Mouse (Mus musculus) stomach, embryonic 15.5 days (tissue): ENCODE measurements around the gene Hdgfl2. TPM values are rescaled to one million over a fixed set of nuclear protein-coding genes. Genes with fewer than 3 reads are reported as not detected.
"Not testable (repeated sequence)": the region's sequence is repeated elsewhere in the genome, so short reads cannot be mapped to it uniquely, and the experiment has no call there.

Source experiments
- ATAC-seq: fragments of 200-750 bp; cut with Nextera tagmentation; 2 replicates; pipeline ENCODE4 v1.8.0; 2017; ENCODE audit warnings: low read depth, moderate number of reproducible peaks, moderate TSS enrichment; ENCODE audit not compliant: insufficient read depth, low FRiP score
- H3K27ac ChIP-seq: fragments of 300-500 bp; sonication (generic); 2 replicates; pipeline ENCODE4 v1.5.1; 2015; ENCODE audit warnings: mild to moderate bottlenecking, inconsistent platforms
- H3K27me3 ChIP-seq: fragments of 300-500 bp; sonication (generic); replicated peaks from 2 replicates; pipeline ENCODE4 v1.6.1; 2015; ENCODE audit warnings: inconsistent platforms
- H3K36me3 ChIP-seq: fragments of 300-500 bp; sonication (generic); 2 replicates; pipeline ENCODE4 v1.6.1; 2015; ENCODE audit warnings: inconsistent platforms
- H3K4me1 ChIP-seq: fragments of 300-500 bp; sonication (generic); 2 replicates; pipeline ENCODE4 v1.6.1; 2015; ENCODE audit warnings: inconsistent platforms
- H3K4me2 ChIP-seq: fragments of 300-500 bp; sonication (generic); 2 replicates; pipeline ENCODE4 v1.6.1; 2015; ENCODE audit warnings: mild to moderate bottlenecking, inconsistent platforms
- H3K4me3 ChIP-seq: fragments of 300-500 bp; sonication (generic); replicated peaks from 2 replicates; pipeline ENCODE4 v1.5.1; 2015; ENCODE audit warnings: inconsistent platforms
- H3K9ac ChIP-seq: fragments of 300-500 bp; sonication (generic); 2 replicates; pipeline ENCODE4 v1.6.1; 2015; ENCODE audit warnings: inconsistent platforms
- H3K9me3 ChIP-seq: fragments of 300-500 bp; sonication (generic); 2 replicates; pipeline ENCODE4 v1.6.1; 2016; ENCODE audit warnings: inconsistent platforms
- WGBS: fragments of 180-500 bp; shearing (Covaris S2); methylation state at CpG from one replicate; pipeline ENCODE4 v1.1.7; 2015; 5-methylcytosine and 5-hydroxymethylcytosine counted together
- polyA plus RNA-seq: library from polyadenylated mRNA; unstranded; fragments of >200 nt; fragmentation: Nextera tagmentation; extraction: Ambion mirVana; gene quantifications from 2 replicates; pipeline ENCODE4 v1.2.1, GENCODE M21; 2015

Hdgfl2 gene
- polyA plus RNA-seq, 1 experiment from 2014 or later, result 103 TPM

DNA sequence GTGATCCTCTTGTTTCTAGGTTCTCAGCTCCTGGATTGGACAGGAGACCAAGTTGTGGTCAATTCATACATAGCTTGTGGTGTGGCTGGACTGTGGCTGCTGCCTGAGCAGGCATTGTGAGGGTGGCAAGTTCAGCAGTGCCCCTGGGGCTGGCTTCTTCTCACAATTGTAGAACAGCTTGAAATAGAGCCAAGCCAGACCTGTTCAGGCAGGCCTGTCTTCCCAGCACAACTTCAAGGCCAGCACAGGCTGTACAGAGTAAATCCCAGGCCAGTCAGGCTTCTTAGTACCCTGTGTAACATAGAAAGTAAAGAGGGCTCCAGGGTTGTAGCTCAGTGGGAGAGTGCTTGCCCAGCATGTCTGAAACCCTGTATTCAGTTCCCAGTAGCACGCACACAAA, 13.4 kb downstream of the Hdgfl2 start:
- no peak overlapping the region for H3K4me3 ChIP-seq
- no peak overlapping the region for H3K4me2 ChIP-seq
- no peaks in the 10 kb centered on the region for H3K9me3 ChIP-seq
- H3K27ac ChIP-seq, result peak overlapping the region; percentile 31
- no peak for ATAC-seq
- no peaks in the 10 kb centered on the region for H3K4me1 ChIP-seq
- WGBS, result 83% methylated on average over 1 of the region's 1 CpGs
- H3K27me3 ChIP-seq, result no peaks in the 10 kb centered on the region
- no peak overlapping the region for H3K9ac ChIP-seq
- H3K36me3 ChIP-seq, result peaks cover 21% of the 10 kb centered on the region

DNA sequence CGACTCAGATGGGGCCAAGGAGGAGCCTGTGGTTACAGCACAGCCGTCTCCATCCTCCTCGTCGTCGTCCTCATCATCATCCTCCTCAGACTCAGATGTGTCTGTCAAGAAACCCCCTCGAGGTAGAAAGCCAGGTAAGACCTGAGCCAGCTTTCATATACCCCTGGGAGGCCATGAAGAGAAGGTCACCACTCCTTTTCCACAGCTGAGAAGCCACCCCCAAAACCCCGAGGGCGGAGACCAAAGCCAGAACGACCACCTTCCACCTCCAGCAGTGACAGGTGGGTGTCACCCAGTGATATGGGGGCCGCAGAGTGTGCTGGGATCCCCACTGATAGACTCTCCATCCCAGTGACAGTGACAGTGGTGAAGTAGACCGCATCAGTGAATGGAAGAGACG, 17.4 kb downstream of the Hdgfl2 start:
- H3K4me3 ChIP-seq, result no peak overlapping the region
- no peak overlapping the region for H3K27ac ChIP-seq
- peaks cover 55% of the 10 kb centered on the region for H3K36me3 ChIP-seq
- no peak overlapping the region for H3K9ac ChIP-seq
- H3K9me3 ChIP-seq, result no peaks in the 10 kb centered on the region
- ATAC-seq, result no peak
- no peak overlapping the region for H3K4me2 ChIP-seq
- 90% methylated on average over 12 of the region's 12 CpGs for WGBS
- H3K4me1 ChIP-seq, result no peaks in the 10 kb centered on the region
- no peaks in the 10 kb centered on the region for H3K27me3 ChIP-seq

DNA sequence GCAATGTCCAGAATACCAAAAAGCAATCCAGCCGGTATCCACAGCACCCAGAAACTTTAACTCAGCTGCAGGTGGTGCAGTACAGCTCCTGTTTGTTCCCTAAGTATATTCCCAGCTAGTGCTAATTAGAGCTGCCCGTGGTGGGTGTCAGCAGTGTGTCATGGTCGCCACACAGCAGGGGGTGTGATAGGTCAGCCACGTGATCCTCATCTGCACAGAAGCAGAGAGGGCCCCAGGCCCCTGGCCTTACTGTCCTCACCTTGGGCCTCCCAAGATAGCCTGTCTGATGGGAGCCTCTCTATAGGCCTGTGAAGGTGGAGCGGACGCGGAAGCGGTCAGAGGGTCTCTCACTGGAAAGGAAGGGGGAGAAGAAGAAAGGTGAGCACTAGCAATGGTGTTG, 18.7 kb downstream of the Hdgfl2 start:
- no peak for ATAC-seq
- Histone ChIP-seq H3K27me3 (no peaks in the 10 kb centered on the region), H3K4me3 (no peak overlapping the region), H3K9ac (no peak overlapping the region), H3K4me1 (no peaks in the 10 kb centered on the region), H3K36me3 (peaks cover 66% of the 10 kb centered on the region), H3K9me3 (no peaks in the 10 kb centered on the region), H3K4me2 (no peak overlapping the region), H3K27ac (no peak overlapping the region)
- 93% methylated on average over 8 of the region's 8 CpGs for WGBS

DNA sequence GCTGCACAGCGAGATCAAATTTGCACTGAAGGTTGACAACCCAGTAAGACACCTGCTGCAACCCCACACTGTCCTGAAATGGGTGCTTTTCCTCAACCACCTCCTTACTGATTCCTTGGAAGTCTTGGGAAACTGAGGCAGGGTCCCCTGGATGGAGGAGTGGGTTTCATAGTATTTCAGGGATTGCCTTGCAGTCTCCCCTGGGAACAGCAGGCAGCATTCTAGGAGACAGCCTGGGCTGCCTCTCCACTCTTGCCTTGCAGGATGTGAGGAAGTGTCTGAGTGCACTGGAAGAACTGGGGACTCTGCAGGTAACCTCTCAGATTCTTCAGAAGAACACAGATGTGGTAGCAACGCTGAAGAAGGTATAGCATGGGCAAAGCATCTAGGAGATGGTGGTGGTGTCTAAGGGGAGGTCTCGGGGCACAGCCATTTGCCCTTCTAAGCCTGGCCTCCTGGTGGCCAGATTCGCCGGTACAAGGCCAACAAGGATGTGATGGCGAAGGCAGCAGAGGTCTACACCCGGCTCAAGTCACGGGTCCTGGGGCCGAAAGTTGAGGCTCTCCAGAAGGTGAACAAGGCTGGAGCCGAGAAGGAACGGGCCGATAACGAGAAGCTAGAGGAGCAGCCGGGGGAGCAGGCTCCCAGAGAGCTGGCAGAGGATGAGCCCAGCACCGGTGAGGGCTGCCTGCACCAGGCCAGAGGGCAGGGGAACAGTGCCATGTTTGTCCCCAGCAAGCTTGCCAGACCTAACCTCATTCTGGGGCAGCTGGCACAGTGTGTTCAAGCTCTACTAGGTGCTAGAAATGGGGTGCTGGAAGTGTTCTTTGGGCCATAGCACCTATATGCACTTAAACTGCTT, 19.5 kb downstream of the Hdgfl2 start:
- 88% methylated on average over 15 of the region's 15 CpGs for WGBS

DNA sequence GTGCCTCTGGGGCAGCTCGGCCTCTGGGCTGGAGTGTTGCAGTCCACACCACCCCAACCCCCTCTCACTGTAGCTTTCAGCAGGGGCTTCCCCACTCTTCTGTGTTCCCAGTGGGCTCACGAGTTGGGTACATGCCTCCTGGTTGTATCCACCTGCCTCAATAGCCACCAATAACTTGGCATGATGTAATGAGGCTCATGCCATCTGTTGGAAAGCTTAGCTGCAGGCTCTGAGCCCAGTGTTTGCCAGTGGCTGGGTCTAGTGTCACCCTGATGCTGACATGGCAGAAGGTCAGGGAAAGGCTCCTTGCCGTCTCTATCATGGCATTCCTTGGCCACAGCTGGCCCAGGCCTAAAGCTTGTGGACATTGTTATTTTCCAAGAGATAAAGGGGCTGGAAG, 21.4 kb downstream of the Hdgfl2 start:
- H3K4me3 ChIP-seq, result no peak overlapping the region
- H3K4me2 ChIP-seq, result no peak overlapping the region
- no peak for ATAC-seq
- peaks cover 70% of the 10 kb centered on the region for H3K36me3 ChIP-seq
- no peaks in the 10 kb centered on the region for H3K27me3 ChIP-seq
- no peaks in the 10 kb centered on the region for H3K4me1 ChIP-seq
- no peaks in the 10 kb centered on the region for H3K9me3 ChIP-seq
- no peak overlapping the region for H3K27ac ChIP-seq
- no peak overlapping the region for H3K9ac ChIP-seq
- 85% methylated on average over 3 of the region's 3 CpGs for WGBS

More for the DNA sequence above, 19.5 kb downstream of the Hdgfl2 start:
- H3K27me3 ChIP-seq, result no peaks in the 10 kb centered on the region
- no peak overlapping the region for H3K9ac ChIP-seq
- no peak overlapping the region for H3K4me3 ChIP-seq
- no peak for ATAC-seq
- no peak overlapping the region for H3K27ac ChIP-seq
- H3K4me2 ChIP-seq, result no peak overlapping the region
- H3K36me3 ChIP-seq, result peaks cover 70% of the 10 kb centered on the region
- no peaks in the 10 kb centered on the region for H3K4me1 ChIP-seq
- H3K9me3 ChIP-seq, result no peaks in the 10 kb centered on the region

DNA sequence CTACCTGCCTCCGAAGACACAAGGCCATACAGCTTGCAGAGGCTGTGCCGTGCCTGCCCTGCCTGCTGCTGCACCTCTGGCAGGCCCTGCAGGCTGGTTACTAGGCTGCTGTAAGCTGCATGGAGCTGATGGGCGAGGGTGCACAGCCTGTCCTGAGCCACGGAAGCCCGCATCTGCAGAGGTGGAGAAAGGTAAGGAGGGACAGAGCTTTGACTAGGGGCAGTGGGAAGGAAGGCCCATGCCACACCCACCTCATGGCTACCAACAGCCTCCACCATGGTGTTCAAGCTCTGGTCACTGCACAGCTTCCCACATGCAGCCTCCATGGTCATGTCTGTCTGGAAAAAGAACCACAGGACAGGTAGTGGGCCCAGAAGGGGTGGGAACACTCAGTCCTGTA, 22.7 kb downstream of the Hdgfl2 start:
- no peak overlapping the region for H3K4me3 ChIP-seq
- no peak overlapping the region for H3K27ac ChIP-seq
- H3K4me2 ChIP-seq, result no peak overlapping the region
- 89% methylated on average over 5 of the region's 5 CpGs for WGBS
- no peak overlapping the region for H3K9ac ChIP-seq
- no peaks in the 10 kb centered on the region for H3K4me1 ChIP-seq
- no peaks in the 10 kb centered on the region for H3K27me3 ChIP-seq
- H3K9me3 ChIP-seq, result no peaks in the 10 kb centered on the region
- ATAC-seq, result no peak
- peaks cover 59% of the 10 kb centered on the region for H3K36me3 ChIP-seq

DNA sequence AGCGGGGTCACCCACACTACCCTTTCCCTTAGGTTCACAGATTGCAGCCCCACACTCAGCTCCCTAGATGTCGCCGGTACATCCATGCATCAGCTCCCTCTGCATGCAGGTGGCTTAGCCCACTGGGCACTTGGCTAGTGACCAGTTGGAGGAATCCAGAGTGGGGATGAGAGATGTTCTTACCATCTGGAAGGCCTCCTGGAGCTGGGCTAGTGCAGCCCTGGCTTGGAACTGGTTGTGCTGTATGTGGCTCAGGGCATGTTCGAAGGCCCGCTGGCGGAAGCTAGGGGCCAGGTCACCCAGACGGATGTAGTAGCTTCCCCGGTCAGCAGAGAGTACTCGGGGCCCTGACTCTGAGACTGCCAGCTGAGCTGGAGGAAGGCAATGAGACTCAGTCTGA, 23.5 kb downstream of the Hdgfl2 start:
- ATAC-seq, result no peak
- 93% methylated on average over 9 of the region's 9 CpGs for WGBS
- Histone ChIP-seq H3K4me2 (no peak overlapping the region), H3K9me3 (no peaks in the 10 kb centered on the region), H3K27me3 (no peaks in the 10 kb centered on the region), H3K9ac (no peak overlapping the region), H3K4me1 (no peaks in the 10 kb centered on the region), H3K36me3 (peaks cover 51% of the 10 kb centered on the region), H3K27ac (no peak overlapping the region), H3K4me3 (no peak overlapping the region)

DNA sequence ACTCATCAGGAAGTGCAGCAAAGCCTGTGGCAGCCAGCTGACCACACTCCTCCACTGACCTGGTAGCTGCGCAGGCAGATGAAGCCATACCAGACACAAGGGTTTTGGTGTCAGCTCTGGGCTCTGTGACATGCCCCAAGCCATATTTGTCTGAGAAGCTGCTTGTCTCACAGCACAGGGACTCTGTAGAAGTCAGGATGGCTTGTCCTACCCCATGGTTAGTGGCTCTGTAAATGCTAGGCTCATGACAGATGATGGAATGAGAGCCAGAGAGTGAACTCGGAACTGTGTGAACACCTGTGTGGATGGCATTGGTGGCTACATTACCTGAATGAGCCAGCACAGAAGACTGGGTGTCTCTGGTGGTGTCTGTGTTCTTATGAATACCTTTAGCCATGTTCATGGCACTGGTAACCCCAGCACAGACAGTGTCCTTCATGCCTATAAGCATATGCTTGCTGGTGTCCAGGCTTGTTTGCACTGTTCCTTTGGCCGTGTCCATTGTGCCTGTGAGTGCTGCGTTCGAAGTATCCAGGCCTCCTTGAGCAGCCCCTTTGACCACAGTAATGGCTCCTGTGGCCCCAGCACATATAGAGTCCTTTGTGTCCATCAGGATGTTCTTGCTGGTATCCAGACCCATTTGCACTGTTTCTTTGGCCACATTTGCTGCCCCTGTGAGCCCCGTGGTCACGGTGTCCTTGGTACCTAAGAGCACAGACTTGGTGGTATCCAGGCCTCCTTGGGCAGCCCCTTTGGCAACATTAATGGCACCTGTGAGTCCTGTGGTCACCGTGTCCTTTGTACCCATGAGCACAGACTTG, 24.2 kb downstream of the Hdgfl2 start:
- H3K4me1 ChIP-seq, result no peaks in the 10 kb centered on the region
- H3K4me2 ChIP-seq, result no peak overlapping the region
- H3K9me3 ChIP-seq, result no peaks in the 10 kb centered on the region
- no peak overlapping the region for H3K9ac ChIP-seq
- no peak for ATAC-seq
- H3K36me3 ChIP-seq, result peaks cover 44% of the 10 kb centered on the region
- no peak overlapping the region for H3K27ac ChIP-seq
- 92% methylated on average over 8 of the region's 8 CpGs for WGBS
- H3K27me3 ChIP-seq, result no peaks in the 10 kb centered on the region
- H3K4me3 ChIP-seq, result no peak overlapping the region

DNA sequence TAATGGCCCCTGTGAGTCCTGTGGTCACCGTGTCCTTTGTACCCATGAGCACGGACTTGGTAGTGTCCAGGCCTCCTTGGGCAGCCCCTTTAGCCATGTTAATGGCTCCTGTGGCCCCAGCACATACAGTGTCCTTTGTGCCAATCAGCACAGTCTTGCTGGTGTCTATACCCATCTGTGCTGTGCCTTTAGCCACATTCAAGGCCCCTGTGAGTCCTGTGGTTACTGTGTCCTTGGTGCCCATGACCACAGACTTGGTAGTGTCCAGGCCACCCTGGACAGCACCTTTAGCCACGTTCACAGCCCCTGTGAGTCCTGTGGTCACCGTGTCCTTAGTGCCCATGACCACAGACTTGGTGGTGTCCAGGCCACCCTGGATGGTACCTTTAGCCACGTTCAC, 25.4 kb downstream of the Hdgfl2 start:
- H3K4me3 ChIP-seq, H3K4me2 ChIP-seq, H3K4me1 ChIP-seq, H3K27ac ChIP-seq, H3K9me3 ChIP-seq, H3K27me3 ChIP-seq, H3K9ac ChIP-seq, ATAC-seq: not testable (repeated sequence)
- 98% methylated on average over 4 of the region's 5 CpGs for WGBS
- H3K36me3 ChIP-seq, result peaks cover 37% of the 10 kb centered on the region

DNA sequence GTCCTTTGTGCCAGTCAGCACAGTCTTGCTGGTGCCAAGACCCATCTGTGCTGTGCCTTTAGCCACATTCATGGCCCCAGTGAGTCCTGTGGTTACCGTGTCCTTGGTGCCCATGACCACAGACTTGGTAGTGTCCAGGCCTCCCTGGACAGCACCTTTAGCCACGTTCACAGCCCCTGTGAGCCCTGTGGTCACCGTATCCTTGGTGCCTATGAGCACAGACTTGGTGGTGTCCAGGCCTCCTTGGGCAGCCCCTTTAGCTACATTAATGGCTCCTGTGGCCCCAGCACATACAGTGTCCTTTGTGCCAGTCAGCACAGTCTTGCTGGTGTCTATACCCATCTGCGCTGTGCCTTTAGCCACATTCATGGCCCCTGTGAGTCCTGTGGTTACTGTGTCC, 27.0 kb downstream of the Hdgfl2 start:
- not testable (repeated sequence) for ATAC-seq, H3K4me2 ChIP-seq, H3K27me3 ChIP-seq, H3K9me3 ChIP-seq, H3K4me1 ChIP-seq, H3K4me3 ChIP-seq, H3K27ac ChIP-seq, H3K9ac ChIP-seq
- 91% methylated on average over 4 of the region's 4 CpGs for WGBS
- H3K36me3 ChIP-seq, result peaks cover 21% of the 10 kb centered on the region

DNA sequence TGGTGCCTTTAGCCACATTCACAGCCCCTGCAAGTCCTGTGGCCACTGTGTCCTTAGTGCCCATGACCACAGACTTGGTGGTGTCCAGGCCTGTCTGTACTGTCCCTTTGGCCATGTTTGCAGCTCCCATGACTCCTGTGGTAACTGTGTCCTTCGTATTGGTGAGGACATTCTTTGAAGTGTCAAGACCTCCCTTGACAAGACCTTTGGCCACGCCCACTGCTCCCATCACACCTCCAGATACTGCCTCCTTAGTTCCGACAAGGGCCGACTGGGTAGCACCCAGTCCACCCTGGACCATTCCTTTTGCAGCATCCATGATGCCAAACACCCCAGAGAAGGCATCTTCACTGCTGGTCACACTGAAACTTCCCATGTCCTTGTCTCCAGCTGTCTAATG, 27.5 kb downstream of the Hdgfl2 start:
- H3K27ac ChIP-seq, result no peak overlapping the region
- H3K9ac ChIP-seq, result no peak overlapping the region
- no peaks in the 10 kb centered on the region for H3K27me3 ChIP-seq
- H3K4me2 ChIP-seq, result no peak overlapping the region
- no peak overlapping the region for H3K4me3 ChIP-seq
- no peaks in the 10 kb centered on the region for H3K4me1 ChIP-seq
- 69% methylated on average over 4 of the region's 4 CpGs for WGBS
- peaks cover 17% of the 10 kb centered on the region for H3K36me3 ChIP-seq
- no peak for ATAC-seq
- H3K9me3 ChIP-seq, result no peaks in the 10 kb centered on the region

DNA sequence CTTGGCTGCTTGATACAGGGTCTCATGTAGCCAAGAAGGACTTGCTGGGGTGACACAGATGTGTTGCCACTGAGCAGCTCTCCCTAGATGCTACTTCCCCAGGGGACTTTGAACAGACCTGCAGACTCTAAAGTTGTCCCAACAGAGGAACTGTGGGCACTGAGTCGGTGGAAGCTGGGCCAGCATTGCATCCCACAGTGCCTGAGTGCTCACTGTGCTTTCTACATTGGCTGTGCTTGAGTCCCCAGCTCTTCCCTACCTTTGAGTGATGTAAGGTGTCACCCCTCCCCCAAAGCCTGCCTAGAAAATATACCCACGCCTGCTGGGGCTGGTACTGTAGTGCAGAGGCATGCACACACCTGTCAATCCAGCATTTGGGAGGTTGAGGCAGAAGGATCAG, 28.3 kb downstream of the Hdgfl2 start:
- Histone ChIP-seq H3K4me3 (no peak overlapping the region), H3K9me3 (no peaks in the 10 kb centered on the region), H3K4me1 (no peaks in the 10 kb centered on the region), H3K4me2 (no peak overlapping the region), H3K9ac (no peak overlapping the region), H3K36me3 (peaks cover 11% of the 10 kb centered on the region), H3K27ac (no peak overlapping the region), H3K27me3 (no peaks in the 10 kb centered on the region)
- no peak for ATAC-seq
- 68% methylated on average over 2 of the region's 2 CpGs for WGBS
